Mouse (Mus musculus) heart, adult 2 months (tissue): Measurements from ENCODE around the gene Pgrmc2. TPM values are rescaled to one million over a fixed set of nuclear protein-coding genes. Genes with fewer than 3 reads are reported as not detected.
A peak's percentile ranks its signal among the peaks of the same experiment; 100 is the strongest.

ENCODE experiments used
- DNase-seq, 2 experiments: peaks; one replicate each; pipeline ENCODE4 v3.0.0; 2021
- H3K27ac ChIP-seq: fragments of 200-600 bp; 2 replicates; pipeline ENCODE4 v1.8.1; 2022
- H3K27me3 ChIP-seq: fragments of 200-500 bp; 2 replicates; pipeline ENCODE4 v1.6.1; 2012; ENCODE audit warnings: mild to moderate bottlenecking, low read length, inconsistent platforms, mixed read lengths; ENCODE audit not compliant: control insufficient read depth, insufficient read depth
- H3K36me3 ChIP-seq: fragments of 200-500 bp; 2 replicates; pipeline ENCODE4 v1.6.1; 2012; ENCODE audit warnings: low read length, inconsistent platforms; ENCODE audit not compliant: control insufficient read depth, insufficient read depth
- H3K4me1 ChIP-seq: fragments of 200-500 bp; 2 replicates; pipeline ENCODE4 v1.6.1; 2011; ENCODE audit warnings: low read length; ENCODE audit not compliant: control insufficient read depth, insufficient read depth
- H3K4me3 ChIP-seq: fragments of 200-600 bp; 2 replicates; pipeline ENCODE4 v1.8.1; 2022
- H3K79me2 ChIP-seq: fragments of 200-500 bp; replicated peaks from 2 replicates; pipeline ENCODE4 v1.6.1; 2012; ENCODE audit warnings: mild to moderate bottlenecking, inconsistent platforms, low read length, moderate library complexity, mixed read lengths; ENCODE audit not compliant: control insufficient read depth, insufficient read depth
- H3K9ac ChIP-seq: fragments of 200-500 bp; 2 replicates; pipeline ENCODE4 v1.6.1; 2012; ENCODE audit warnings: low read depth, mild to moderate bottlenecking, control low read depth, inconsistent platforms, low read length, mixed read lengths
- CTCF ChIP-seq: fragments of 200-600 bp; IDR thresholded peaks from 2 replicates; pipeline ENCODE4 v1.8.1; 2022; ENCODE audit warnings: antibody characterized with exemption, mild to moderate bottlenecking, moderate library complexity
- EP300 ChIP-seq: fragments of 200-500 bp; IDR thresholded peaks from 2 replicates; pipeline ENCODE4 v1.6.1; 2011; ENCODE audit warnings: low read depth, low read length, control low read depth; ENCODE audit not compliant: insufficient read depth
- POLR2A ChIP-seq: fragments of 200-500 bp; IDR thresholded peaks from 2 replicates; pipeline ENCODE4 v1.6.1; 2011; ENCODE audit warnings: mild to moderate bottlenecking, low read depth, low read length, control low read depth; ENCODE audit not compliant: insufficient read depth
- WGBS: fragments of 180-500 bp; shearing (Covaris S2); methylation state at CpG from one replicate; pipeline ENCODE4 v1.1.7; 2018; 5-methylcytosine and 5-hydroxymethylcytosine counted together
- intact Hi-C: fragments of 180-260 bp; cut with DNase I; formaldehyde crosslinking; loops from one replicate; pipeline ENCODE4 v1.15.1; 2025
- polyA plus RNA-seq: library from polyadenylated mRNA; depleted of rRNA; stranded (reverse); fragments of >200 nt; gene quantifications from 2 replicates; pipeline ENCODE4 v1.2.3, GENCODE M21; 2012
- total RNA-seq, 2 experiments: library from RNA; stranded (reverse); gene quantifications; 2 replicates each; pipeline ENCODE4 v1.2.3; 2021

The Pgrmc2 gene
- total and polyA plus RNA-seq, 3 experiments = 12.2 to 34.5 (median 28.7) TPM

GRCm38 (mm10) chr3:41081474-41082301 is 1.2 kb downstream of the Pgrmc2 start:
- TF ChIP-seq CTCF (no peak), EP300 (no peak), POLR2A (no peak)
- peak in 1 of 2 experiments; percentile 16 for DNase-seq
- H3K27me3 ChIP-seq = no peaks in the 10 kb centered on the region

GRCm38 (mm10) chr3:41080724-41081123 is 2.1 kb downstream of the Pgrmc2 start:
- TF ChIP-seq EP300 = no peak
- TF ChIP-seq CTCF = no peak
- no peak for TF ChIP-seq POLR2A

More at GRCm38 (mm10) chr3:41081474-41082301, 1.2 kb downstream of the Pgrmc2 start:
- Histone ChIP-seq H3K36me3 (peaks cover 3% of the 10 kb centered on the region), H3K4me1 (no peaks in the 10 kb centered on the region; the same call in 1 of the 2 replicates), H3K9ac (peak overlapping the region; percentile 84), H3K4me3 (peak overlapping the region; percentile 97), H3K27ac (peak overlapping the region; percentile 85), H3K79me2 (peaks cover 2% of the 10 kb centered on the region)
- intact Hi-C loops = loop anchor here (5.0 kb wide), 4 partner anchors 134 to 661 kb away; partner anchors contain the start of genes D3Ertd751e, Larp1b and Sclt1
- WGBS = 4% methylated on average over 23 of the region's 23 CpGs

GRCm38 (mm10) chr3:41078673-41079072 is 4.2 kb downstream of the Pgrmc2 start:
- no peaks in the 10 kb centered on the region for H3K27me3 ChIP-seq
- H3K27ac ChIP-seq = no peak overlapping the region
- TF ChIP-seq CTCF (no peak), EP300 (no peak), POLR2A (no peak)
- intact Hi-C loops = no loop called here
- no peak for DNase-seq
- H3K4me1 ChIP-seq = peaks cover 4% of the 10 kb centered on the region
- H3K4me3 ChIP-seq = no peak overlapping the region
- H3K9ac ChIP-seq = no peak overlapping the region
- peaks cover 5% of the 10 kb centered on the region for H3K79me2 ChIP-seq
- 96% methylated on average over 2 of the region's 2 CpGs for WGBS
- H3K36me3 ChIP-seq = peaks cover 3% of the 10 kb centered on the region

More at GRCm38 (mm10) chr3:41080724-41081123, 2.1 kb downstream of the Pgrmc2 start:
- H3K9ac ChIP-seq = no peak overlapping the region
- intact Hi-C loops = loop anchor here (5.0 kb wide), 4 partner anchors 133 to 662 kb away; partner anchors contain the start of genes D3Ertd751e, Larp1b and Sclt1
- peaks cover under 1% of the 10 kb centered on the region for H3K4me1 ChIP-seq
- H3K27ac ChIP-seq = no peak overlapping the region
- 36% methylated on average over 3 of the region's 3 CpGs for WGBS
- DNase-seq = no peak
- H3K4me3 ChIP-seq = no peak overlapping the region
- H3K27me3 ChIP-seq = no peaks in the 10 kb centered on the region
- H3K79me2 ChIP-seq = peaks cover 3% of the 10 kb centered on the region
- H3K36me3 ChIP-seq = peaks cover 3% of the 10 kb centered on the region

GRCm38 (mm10) chr3:41075376-41075775 is 7.5 kb downstream of the Pgrmc2 start:
- H3K27me3 ChIP-seq = no peaks in the 10 kb centered on the region
- H3K79me2 ChIP-seq = peaks cover 6% of the 10 kb centered on the region
- no peak overlapping the region for H3K4me3 ChIP-seq
- no peak overlapping the region for H3K27ac ChIP-seq
- H3K36me3 ChIP-seq = no peaks in the 10 kb centered on the region; the same call in 1 of the 2 replicates
- H3K4me1 ChIP-seq = peaks cover 4% of the 10 kb centered on the region
- 68% methylated on average over 8 of the region's 8 CpGs for WGBS
- intact Hi-C loops = no loop called here
- H3K9ac ChIP-seq = no peak overlapping the region
- DNase-seq = no peak
- no peak for TF ChIP-seq CTCF
- no peak for TF ChIP-seq POLR2A
- TF ChIP-seq EP300 = no peak

GRCm38 (mm10) chr3:41070519-41070918 is 12.3 kb downstream of the Pgrmc2 start:
- H3K79me2 ChIP-seq = peaks cover 3% of the 10 kb centered on the region
- no peaks in the 10 kb centered on the region; the same call in 1 of the 2 replicates for H3K36me3 ChIP-seq
- H3K9ac ChIP-seq = no peak overlapping the region
- H3K4me1 ChIP-seq = peaks cover 2% of the 10 kb centered on the region
- intact Hi-C loops = loop anchor here (5.0 kb wide), 1 partner anchor 112 kb away; no protein-coding TSS in a partner anchor
- no peak overlapping the region for H3K4me3 ChIP-seq
- TF ChIP-seq POLR2A (no peak), EP300 (0 out of 2 replicates have a peak, but pooled peaks have one; percentile 21), CTCF (peak; percentile 58)
- H3K27ac ChIP-seq = no peak overlapping the region
- H3K27me3 ChIP-seq = no peaks in the 10 kb centered on the region
- 62% methylated on average over 2 of the region's 2 CpGs for WGBS
- no peak for DNase-seq

- Histone ChIP-seq H3K9ac (no peak overlapping the region), H3K27ac (no peak overlapping the region), H3K27me3 (no peaks in the 10 kb centered on the region), H3K79me2 (no peaks in the 10 kb centered on the region; the same call in 1 of the 2 replicates), H3K4me3 (no peak overlapping the region), H3K4me1 (no peaks in the 10 kb centered on the region; the same call in 1 of the 2 replicates), H3K36me3 (no peaks in the 10 kb centered on the region)
- intact Hi-C loops = no loop called here
- no peak for DNase-seq
- 79% methylated on average over 2 of the region's 2 CpGs for WGBS
- TF ChIP-seq CTCF (no peak), POLR2A (no peak), EP300 (no peak)
Observed at GRCm38 (mm10) chr3:41065320-41065719, 17.5 kb downstream of the Pgrmc2 start.
